Mouse (Mus musculus) MEL (cell line): ENCODE data around the gene Cuta. TPM values are rescaled to one million over a fixed set of nuclear protein-coding genes. Genes with fewer than 3 reads are reported as not detected.

Experiments
- DNase-seq: peaks from one replicate; pipeline ENCODE4 v3.0.0; 2011; ENCODE audit warnings: low read depth, low spot score
- H3K27ac ChIP-seq: 2 replicates; pipeline ENCODE4 v1.5.1; 2012; ENCODE audit warnings: low read depth, mild to moderate bottlenecking, control low read depth, low read length, moderate library complexity; ENCODE audit not compliant: control insufficient read depth
- H3K27me3 ChIP-seq, 2 experiments: fragments of 150-350 bp in 1 of 2; sonication (generic) in 1 of 2; 2 replicates each; pipeline ENCODE4 v1.6.1; 2012; ENCODE audit warnings: low read length in 2 of 2, mild to moderate bottlenecking in 2 of 2, improper control_type of control experiment in 1 of 2, moderate library complexity in 1 of 2; ENCODE audit not compliant: insufficient read depth in 2 of 2, control insufficient read depth in 1 of 2
- H3K36me3 ChIP-seq, 2 experiments: 2 replicates each; pipeline ENCODE4 v1.6.1; 2012 to 2014; ENCODE audit warnings: low read length in 2 of 2, improper control_type of control experiment in 1 of 2, inconsistent platforms in 1 of 2, mild to moderate bottlenecking in 1 of 2; ENCODE audit not compliant: insufficient read depth in 2 of 2, control insufficient read depth in 1 of 2
- H3K4me1 ChIP-seq, 2 experiments: fragments of 150-350 bp in 1 of 2; sonication (generic) in 1 of 2; 2 replicates each; pipeline ENCODE4 v1.6.1; 2012; ENCODE audit warnings: low read length in 2 of 2, improper control_type of control experiment in 1 of 2, mild to moderate bottlenecking in 1 of 2; ENCODE audit not compliant: insufficient read depth in 2 of 2, control insufficient read depth in 1 of 2
- H3K4me3 ChIP-seq, 2 experiments: fragments of 150-350 bp in 1 of 2; sonication (generic) in 1 of 2; 2 replicates each; pipeline ENCODE4 v1.5.1; 2012; ENCODE audit warnings: low read depth in 2 of 2, low read length in 2 of 2, mild to moderate bottlenecking in 2 of 2, moderate library complexity in 2 of 2, control low read depth in 1 of 2, improper control_type of control experiment in 1 of 2; ENCODE audit not compliant: control insufficient read depth in 1 of 2, insufficient read depth in 1 of 2
- H3K79me2 ChIP-seq: 2 replicates; pipeline ENCODE4 v1.6.1; 2012; ENCODE audit warnings: mild to moderate bottlenecking, low read length, moderate library complexity; ENCODE audit not compliant: control insufficient read depth, poor library complexity, insufficient read depth
- H3K9ac ChIP-seq: 2 replicates; pipeline ENCODE4 v1.6.1; 2012; ENCODE audit warnings: low read depth, mild to moderate bottlenecking, control low read depth, low read length, moderate library complexity; ENCODE audit not compliant: control insufficient read depth, poor library complexity, severe bottlenecking
- H3K9me3 ChIP-seq: fragments of 150-350 bp; sonication (generic); replicated peaks from 2 replicates; pipeline ENCODE4 v1.6.1; 2012; ENCODE audit warnings: mild to moderate bottlenecking, low read length, improper control_type of control experiment, moderate library complexity; ENCODE audit not compliant: insufficient read depth
- CHD1 ChIP-seq: IDR thresholded peaks from 2 replicates; pipeline ENCODE4 v1.6.1; 2012; ENCODE audit warnings: low read depth, mild to moderate bottlenecking, inconsistent platforms, low read length, improper control_type of control experiment
- CTCF ChIP-seq, 3 experiments: IDR thresholded peaks in 2 of 3; conservative IDR thresholded peaks in 1 of 3; 2 replicates each; pipeline ENCODE4 v1.5.1; 2011 to 2012; ENCODE audit warnings: low read length in 3 of 3, low read depth in 2 of 3, mild to moderate bottlenecking in 2 of 3, improper control_type of control experiment in 1 of 3, inconsistent platforms in 1 of 3, mixed read lengths in 1 of 3, moderate library complexity in 1 of 3; ENCODE audit not compliant: control insufficient read depth in 1 of 3, insufficient read depth in 1 of 3, poor library complexity in 1 of 3, severe bottlenecking in 1 of 3
- E2F4 ChIP-seq: IDR thresholded peaks from 2 replicates; pipeline ENCODE4 v1.6.1; 2011; ENCODE audit warnings: low read depth, low read length, improper control_type of control experiment, borderline replicate concordance
- EP300 ChIP-seq, 2 experiments: IDR thresholded peaks; 2 replicates each; pipeline ENCODE4 v1.6.1; 2011; ENCODE audit warnings: improper control_type of control experiment in 2 of 2, low read length in 2 of 2, low read depth in 1 of 2, mild to moderate bottlenecking in 1 of 2
- MAZ ChIP-seq: IDR thresholded peaks from 2 replicates; pipeline ENCODE4 v1.6.1; 2012; ENCODE audit warnings: low read depth, mild to moderate bottlenecking, inconsistent platforms, low read length, improper control_type of control experiment
- MEF2A ChIP-seq: IDR thresholded peaks from 2 replicates; pipeline ENCODE4 v1.6.1; 2014; ENCODE audit warnings: low read depth, mild to moderate bottlenecking, inconsistent platforms, low read length, improper control_type of control experiment; ENCODE audit not compliant: poor library complexity, insufficient replicate concordance, severe bottlenecking; ENCODE audit errors: extremely low read depth
- MYC ChIP-seq: IDR thresholded peaks from 2 replicates; pipeline ENCODE4 v1.6.1; 2011; ENCODE audit warnings: low read depth, mild to moderate bottlenecking, low read length, improper control_type of control experiment, moderate library complexity
- NRF1 ChIP-seq: IDR thresholded peaks from 2 replicates; pipeline ENCODE4 v1.6.1; 2014; ENCODE audit warnings: low read depth, mild to moderate bottlenecking, inconsistent platforms, low read length, improper control_type of control experiment, moderate library complexity; ENCODE audit not compliant: poor library complexity, insufficient read depth, severe bottlenecking
- POLR2A ChIP-seq, 2 experiments: IDR thresholded peaks; 2 replicates each; pipeline ENCODE4 v1.6.1; 2011 to 2012; ENCODE audit warnings: low read length in 2 of 2, mild to moderate bottlenecking in 2 of 2, control low read depth in 1 of 2, improper control_type of control experiment in 1 of 2, low read depth in 1 of 2, moderate library complexity in 1 of 2; ENCODE audit not compliant: control insufficient read depth in 1 of 2, insufficient read depth in 1 of 2, poor library complexity in 1 of 2
- POLR2AphosphoS5 ChIP-seq: IDR thresholded peaks from 2 replicates; pipeline ENCODE4 v1.6.1; 2012; ENCODE audit warnings: low read depth, borderline replicate concordance, mild to moderate bottlenecking, inconsistent platforms, low read length, moderate library complexity, mixed read lengths
- RAD21 ChIP-seq: IDR thresholded peaks from 2 replicates; pipeline ENCODE4 v1.6.1; 2011; ENCODE audit warnings: mild to moderate bottlenecking, low read depth, low read length, improper control_type of control experiment
- SIN3A ChIP-seq: IDR thresholded peaks from 2 replicates; pipeline ENCODE4 v1.6.1; 2012; ENCODE audit warnings: low read length, improper control_type of control experiment, inconsistent platforms
- SMC3 ChIP-seq: IDR thresholded peaks from 2 replicates; pipeline ENCODE4 v1.6.1; 2011; ENCODE audit warnings: low read depth, low read length, improper control_type of control experiment
- TCF12 ChIP-seq: IDR thresholded peaks from 2 replicates; pipeline ENCODE4 v1.6.1; 2014; ENCODE audit warnings: low read depth, mild to moderate bottlenecking, inconsistent platforms, low read length, improper control_type of control experiment, moderate library complexity
- USF2 ChIP-seq, 2 experiments: IDR thresholded peaks; 2 replicates each; pipeline ENCODE4 v1.6.1; 2011 to 2012; ENCODE audit warnings: improper control_type of control experiment in 2 of 2, low read length in 2 of 2, borderline replicate concordance in 1 of 2, inconsistent platforms in 1 of 2, low read depth in 1 of 2, mild to moderate bottlenecking in 1 of 2; ENCODE audit not compliant: insufficient read depth in 1 of 2
- ZC3H11A ChIP-seq: IDR thresholded peaks from 2 replicates; pipeline ENCODE4 v1.6.1; 2012; ENCODE audit warnings: low read depth, mild to moderate bottlenecking, inconsistent platforms, low read length, improper control_type of control experiment
- polyA plus RNA-seq, 2 experiments: library from polyadenylated mRNA; stranded (reverse) in 1 of 2; unstranded in 1 of 2; fragments of >175 nt in 1 of 2; fragments of >200 nt in 1 of 2; gene quantifications; 2 replicates each; pipeline versions ENCODE4 v1.2.1 to v1.2.4; 2012; ENCODE audit warnings: low replicate concordance in 2 of 2, low read depth in 1 of 2; ENCODE audit not compliant: insufficient read length in 2 of 2, insufficient read depth in 1 of 2, missing spikeins in 1 of 2
- total RNA-seq: library from RNA; depleted of rRNA; stranded (reverse); fragments of 300-350 nt; gene quantifications from 2 replicates; pipeline ENCODE4 v1.2.3, GENCODE M21; 2012

Cuta gene
- total and polyA plus RNA-seq, 3 experiments = 66.8 to 220 TPM; not detected in 1

DNA sequence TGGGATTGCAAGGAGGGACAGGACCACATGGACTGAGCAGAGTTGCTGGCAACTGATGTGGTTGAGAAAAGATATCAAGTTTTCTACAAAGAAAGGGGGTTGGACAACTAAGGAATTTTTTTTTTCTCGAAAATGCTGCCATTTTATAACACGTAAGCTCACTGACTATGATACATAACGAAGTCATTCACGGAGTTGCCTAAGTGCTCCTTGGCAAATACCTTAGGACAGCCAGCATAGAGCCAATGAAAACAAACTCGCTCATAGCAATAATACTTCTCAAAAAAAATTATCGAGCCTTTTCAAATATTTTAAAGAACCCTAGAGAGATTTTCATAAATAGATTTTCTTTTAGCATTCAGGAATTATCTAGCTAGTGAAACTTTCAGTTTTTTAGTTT lies 38.5 kb downstream of the Cuta start:
- Histone ChIP-seq H3K36me3 (no peaks in the 10 kb centered on the region), H3K4me1 (no peaks in the 10 kb centered on the region), H3K9ac (no peak overlapping the region), H3K9me3 (no peaks in the 10 kb centered on the region), H3K27ac (no peak overlapping the region), H3K4me3 (no peak overlapping the region), H3K79me2 (no peaks in the 10 kb centered on the region), H3K27me3 (peaks cover 5 to 6% of the 10 kb centered on the region in 2 experiments; a peak in 3 of 4 replicates)
- TF ChIP-seq MYC = no peak
- no peak for DNase-seq

DNA sequence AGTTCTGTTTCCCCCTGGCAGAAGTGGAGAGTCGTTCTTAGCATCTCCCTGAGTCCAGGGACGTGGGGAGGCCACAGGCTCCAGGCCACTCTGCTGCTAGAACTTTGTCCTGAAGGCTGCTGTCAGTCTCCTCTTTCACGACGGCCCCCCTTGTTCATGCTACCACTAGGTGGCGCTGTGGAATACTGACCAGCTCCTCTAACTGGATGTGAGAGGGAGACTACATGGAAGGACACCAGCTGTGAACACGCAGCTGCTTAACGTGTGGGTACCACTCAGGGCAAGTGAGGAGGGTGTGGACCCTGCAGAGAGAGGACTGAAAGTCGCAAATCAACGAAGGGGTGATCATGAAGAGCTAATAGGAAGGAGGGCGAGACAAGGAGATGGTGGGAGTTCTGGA lies 43.8 kb downstream of the Cuta start:
- no peaks in the 10 kb centered on the region for H3K36me3 ChIP-seq
- H3K27ac ChIP-seq = no peak overlapping the region
- H3K79me2 ChIP-seq = no peaks in the 10 kb centered on the region
- TF ChIP-seq SIN3A (no peak; the same call in 1 of the 2 replicates), SMC3 (peak; percentile 87), RAD21 (peak; percentile 67), CHD1 (no peak), POLR2A (IDR thresholded peaks at IDR 0.05; ENCODE audit: control insufficient read depth in 1 of 2, insufficient read depth in 1 of 2, low read depth in 1 of 2, low read length in 2 of 2, poor library complexity in 1 of 2) (no peak), EP300 (IDR thresholded peaks at IDR 0.05; ENCODE audit: low read depth in 1 of 2, low read length in 2 of 2) (no peak), TCF12 (no peak), ZC3H11A (peak; percentile 75), POLR2AphosphoS5 (no peak), NRF1 (no peak), CTCF (IDR thresholded peaks at IDR 0.05 in 2 of 3, conservative IDR thresholded peaks at IDR 0.05 in 1 of 3; ENCODE audit: control insufficient read depth in 1 of 3, insufficient read depth in 1 of 3, low read depth in 2 of 3, low read length in 3 of 3, poor library complexity in 1 of 3, severe bottlenecking in 1 of 3) (peak; percentile 86 to 93 (median 91)), USF2 (IDR thresholded peaks at IDR 0.05; ENCODE audit: borderline replicate concordance in 1 of 2, insufficient read depth in 1 of 2, low read depth in 1 of 2, low read length in 2 of 2) (no peak), MEF2A (no peak), E2F4 (no peak), MAZ (peak; percentile 86)
- TF ChIP-seq, all 39 proteins: peak for 5
- Histone ChIP-seq H3K27me3 (peaks cover 4 to 5% of the 10 kb centered on the region in 2 experiments; a peak in 2 of 4 replicates), H3K9me3 (no peaks in the 10 kb centered on the region), H3K4me1 (no peaks in the 10 kb centered on the region), H3K9ac (no peak overlapping the region), H3K4me3 (no peak overlapping the region)
- peak; percentile 82 for DNase-seq
